Mouse (Mus musculus): ENCODE results near the gene Tnfaip2.

Gene Tnfaip2

DNA sequence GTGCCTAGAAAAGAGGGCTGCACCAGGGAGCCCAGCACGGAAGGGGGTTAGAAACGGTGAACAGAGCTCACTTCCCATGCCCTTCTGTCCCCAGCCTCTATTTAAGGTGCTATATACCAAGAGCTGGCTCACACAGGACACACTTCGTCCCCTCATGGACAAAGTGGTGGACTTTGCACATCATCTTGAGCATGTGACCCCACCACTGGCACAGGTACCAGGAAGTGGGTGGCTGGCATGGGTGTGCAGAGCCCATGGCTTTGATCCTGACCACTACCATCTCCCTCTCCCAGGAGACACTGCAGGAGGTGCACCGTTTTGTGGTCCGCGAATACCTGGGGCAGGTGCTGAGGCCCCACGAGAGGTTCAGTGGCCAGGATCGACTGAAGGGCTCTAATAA, 13.9 kb upstream of the Tnfaip2 start:
- no peak for DNase-seq (ENCODE audit: low read depth)

DNA sequence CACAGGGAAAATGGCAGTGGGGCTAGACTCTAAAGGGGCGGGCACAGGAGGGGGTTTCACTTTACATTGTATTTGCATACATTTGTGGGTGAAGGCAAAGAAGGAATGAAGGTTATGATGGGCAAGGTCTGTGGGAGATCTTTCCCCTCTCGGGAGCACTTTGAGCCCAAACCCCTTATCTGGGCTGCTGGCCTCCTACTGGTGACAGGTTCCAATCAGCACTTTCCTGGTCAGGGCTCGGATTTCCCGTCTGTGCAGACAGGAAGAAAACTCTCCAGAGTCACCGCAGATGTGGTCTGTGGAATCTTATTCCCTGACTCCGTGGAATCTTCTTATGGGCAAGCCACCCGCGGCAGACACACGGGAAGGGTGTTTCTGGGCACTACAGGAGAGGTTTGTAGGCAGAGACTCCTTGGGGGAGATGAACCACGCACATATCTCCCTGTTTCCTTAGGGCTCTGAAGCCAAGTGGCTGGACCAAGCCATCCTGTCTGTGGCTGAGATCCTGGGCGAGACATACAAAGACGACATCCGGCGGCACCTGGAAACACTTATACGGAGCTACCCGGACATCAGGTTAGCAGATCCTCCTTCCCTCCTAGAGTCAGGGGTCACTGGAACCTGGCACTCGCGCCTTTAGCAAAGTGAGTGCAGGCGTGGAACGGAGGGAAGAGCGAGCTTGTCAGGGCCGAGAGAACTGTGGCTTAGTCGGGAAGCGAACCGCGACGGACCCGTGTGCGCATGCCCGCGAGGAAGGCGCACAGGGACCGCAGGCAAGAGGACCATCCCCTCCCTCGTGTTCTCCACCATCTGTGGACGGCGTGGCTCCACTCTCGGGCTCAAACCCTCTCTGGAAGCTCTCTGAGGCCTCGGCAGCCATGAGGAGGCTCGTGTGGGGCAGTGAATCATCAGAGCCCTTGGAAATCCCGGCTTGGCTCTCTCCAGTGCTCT, 13.0 kb upstream of the Tnfaip2 start:
- DNase-seq (ENCODE audit: low read depth): peak; percentile 91

DNA sequence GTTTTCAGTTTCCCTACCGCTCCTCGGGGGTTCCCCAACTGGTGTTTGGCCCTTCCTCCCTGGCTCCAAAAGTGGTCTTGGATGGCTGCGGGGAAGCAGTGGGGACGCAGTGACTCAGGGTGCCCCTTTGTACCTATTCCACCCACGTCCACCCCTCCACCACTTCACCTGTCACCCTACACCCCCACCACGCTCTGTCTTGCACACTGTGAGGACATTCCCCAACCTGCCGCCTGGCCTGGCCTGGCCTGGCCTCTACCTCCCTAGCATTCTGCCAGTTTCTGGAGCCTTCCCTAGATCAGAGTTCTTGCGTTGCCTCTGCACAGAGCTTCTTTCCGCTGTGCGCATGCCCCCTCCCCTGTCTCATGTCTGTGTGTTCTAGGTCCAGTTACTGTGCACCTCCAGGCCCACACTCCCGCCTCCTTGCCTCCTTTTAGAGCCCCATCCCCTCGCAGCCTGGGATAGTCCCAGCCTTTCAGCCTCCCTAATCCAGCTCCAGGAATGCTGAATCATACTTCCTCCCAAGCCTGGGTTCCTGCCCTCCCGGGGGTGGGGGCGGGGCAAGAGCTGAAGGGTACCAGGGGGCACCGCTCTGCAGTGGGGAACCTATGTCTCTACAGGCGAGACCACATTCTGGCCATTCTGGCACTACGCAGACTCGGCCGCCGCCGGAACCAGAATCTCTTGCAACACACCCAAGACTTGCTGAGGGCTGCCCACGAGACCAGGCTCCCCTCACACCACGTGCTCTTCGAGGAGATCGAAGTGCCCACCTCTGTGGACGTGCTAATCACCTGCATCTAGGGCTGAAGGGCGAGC, 12.0 kb upstream of the Tnfaip2 start:
- peak; percentile 90 for DNase-seq (ENCODE audit: low read depth)

DNA sequence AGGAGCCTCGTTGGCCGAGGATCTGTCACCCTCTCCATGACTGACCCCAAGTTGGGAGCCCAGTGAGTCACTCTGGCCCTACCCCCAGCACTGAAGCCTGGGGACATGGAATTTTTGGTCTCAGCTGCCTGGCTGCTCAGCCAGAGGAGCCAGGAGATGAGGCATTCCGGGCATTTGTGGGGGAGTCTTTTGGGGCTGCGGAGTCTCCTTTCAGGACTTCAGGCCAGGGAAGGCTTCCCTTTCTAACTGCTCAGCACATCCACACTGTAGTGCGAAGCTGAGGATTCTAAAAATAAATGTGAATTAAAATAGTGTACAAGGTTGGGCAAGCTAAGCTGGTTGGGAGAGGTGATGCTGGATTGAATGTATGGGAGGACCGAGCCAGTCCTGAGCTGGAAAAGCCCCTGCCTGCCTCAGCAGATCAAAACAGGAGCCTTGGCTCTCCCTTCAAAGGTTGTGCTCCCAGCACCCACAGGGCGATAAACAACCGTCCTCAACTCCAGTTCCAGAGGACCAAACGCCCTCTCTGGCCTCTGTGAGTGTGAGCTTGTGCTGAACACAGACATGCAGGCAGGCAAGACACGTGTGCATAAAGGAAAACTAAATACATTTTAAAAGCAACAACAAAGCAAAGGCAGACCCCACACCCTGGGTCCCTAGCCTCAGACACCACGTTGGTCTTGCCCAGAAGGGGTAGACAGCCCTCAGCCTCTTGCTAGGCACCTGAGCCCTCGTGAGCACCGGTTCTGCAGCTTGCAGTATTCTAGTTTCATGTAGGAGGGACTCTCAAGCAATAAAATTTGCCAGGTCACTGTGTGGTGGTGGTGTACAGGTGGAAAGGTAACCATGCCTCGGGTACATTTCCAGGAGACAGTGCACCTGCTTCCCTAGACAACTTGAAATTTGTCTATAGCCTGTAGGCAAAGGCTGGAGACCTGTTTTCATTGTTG, 11.1 kb upstream of the Tnfaip2 start:
- DNase-seq (ENCODE audit: low read depth): peak; percentile 80

DNA sequence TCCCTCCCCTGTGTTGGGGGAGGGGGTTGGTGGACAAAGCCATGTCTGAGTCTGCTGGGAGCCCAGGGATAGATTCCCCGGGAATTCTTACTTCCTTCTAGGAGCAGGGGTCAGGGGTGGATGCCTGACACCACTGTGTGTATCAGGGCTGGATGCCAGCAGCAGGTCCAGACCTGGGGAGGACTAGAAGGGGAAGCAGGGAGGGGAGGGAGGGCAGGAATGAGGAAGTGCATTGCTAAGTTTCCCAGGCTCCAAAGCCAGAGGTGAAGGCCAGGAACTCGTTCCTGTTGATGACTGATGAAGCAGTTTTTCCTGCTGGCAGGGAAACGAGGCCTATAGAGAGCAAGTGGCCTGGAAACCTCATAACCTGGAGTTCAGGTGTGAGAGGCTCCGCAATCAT, 10.2 kb upstream of the Tnfaip2 start:
- peak; percentile 39 for DNase-seq (ENCODE audit: low read depth)

DNA sequence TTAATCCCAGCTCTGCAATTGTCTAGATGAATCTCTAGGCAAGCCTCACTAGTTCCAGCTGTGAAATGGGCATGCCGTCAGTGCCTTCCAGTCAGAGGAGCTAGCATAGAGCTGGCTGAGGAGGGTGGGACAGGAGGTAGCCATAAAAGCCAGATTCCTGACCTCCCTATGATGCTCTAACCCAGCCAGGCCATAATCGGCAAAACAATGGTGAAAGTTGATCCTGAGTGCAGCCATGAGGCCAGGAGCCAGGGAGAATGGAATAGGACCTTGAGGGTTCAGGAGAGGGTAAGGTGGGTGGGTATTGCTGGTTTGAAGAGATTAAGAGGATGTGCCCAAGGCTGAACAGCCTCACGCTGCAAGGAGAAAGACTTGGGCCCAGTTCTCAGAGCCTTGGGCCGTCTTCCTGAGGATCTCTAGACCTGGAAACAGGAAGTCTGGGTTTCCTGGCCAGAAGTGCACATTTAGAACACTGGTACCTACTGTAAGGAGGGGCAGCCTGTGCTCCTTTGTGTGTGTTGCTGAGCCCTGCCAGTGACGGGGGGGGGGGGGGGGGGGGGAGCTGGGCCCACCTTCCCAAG, 9.4 kb upstream of the Tnfaip2 start:
- no peak for DNase-seq (ENCODE audit: low read depth)

DNA sequence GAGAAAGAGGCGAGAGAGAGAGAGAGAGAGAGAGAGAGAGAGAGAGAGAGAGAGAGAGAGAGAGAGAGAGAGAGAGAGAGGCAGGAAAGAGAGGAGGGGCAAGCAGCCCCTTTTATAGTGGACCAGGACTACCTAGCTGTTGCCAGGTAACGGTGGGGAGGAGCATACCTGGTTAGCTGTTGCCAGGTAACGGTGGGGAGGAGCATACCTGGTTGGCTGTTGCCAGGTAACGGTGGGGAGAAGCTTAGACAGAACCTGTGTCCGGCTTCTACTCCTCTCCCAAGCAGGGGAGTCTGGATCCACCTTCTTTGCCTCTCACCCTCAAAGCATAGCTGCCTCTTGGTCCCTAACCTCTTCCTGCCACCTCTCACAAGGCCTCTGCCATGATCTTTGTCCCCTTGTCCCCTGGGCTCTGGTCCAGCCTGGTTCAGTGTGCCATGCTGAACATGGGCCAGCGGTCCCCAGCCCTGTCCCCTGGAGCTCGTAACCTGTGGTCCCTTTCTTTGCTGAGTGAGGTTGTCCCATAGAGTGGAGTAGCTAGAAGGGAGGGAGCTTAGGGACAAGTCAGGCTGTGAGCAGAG, 8.0 kb upstream of the Tnfaip2 start:
- DNase-seq (ENCODE audit: low read depth): no peak

DNA sequence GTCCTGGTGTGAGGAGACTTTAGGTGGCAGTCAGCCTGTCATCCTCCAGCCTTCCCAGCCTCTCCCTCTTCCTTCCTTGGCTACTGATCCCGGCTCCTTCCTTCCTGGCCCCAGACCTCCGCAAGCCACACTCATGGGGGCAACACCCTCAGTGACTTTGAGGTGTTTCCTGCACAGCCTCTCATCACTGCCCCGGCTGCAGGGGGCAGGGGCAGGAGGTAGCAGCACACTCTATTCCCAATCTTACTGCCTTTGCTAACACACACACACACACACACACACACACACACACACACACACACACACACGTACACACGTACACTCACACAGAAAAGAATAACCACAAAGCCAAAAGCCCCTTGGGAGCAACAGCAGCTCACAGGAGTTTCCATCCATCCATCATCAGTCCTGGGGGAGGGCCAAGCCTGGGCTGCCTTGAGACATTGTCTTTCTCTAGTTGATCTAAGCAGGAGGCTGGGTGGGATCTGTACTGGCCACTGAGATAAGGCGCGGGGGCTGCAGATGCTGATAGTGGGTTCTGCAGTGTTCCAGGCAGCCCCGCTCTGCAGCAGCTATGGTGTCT, 7.4 kb upstream of the Tnfaip2 start:
- peak; percentile 94 for DNase-seq (ENCODE audit: low read depth)

DNA sequence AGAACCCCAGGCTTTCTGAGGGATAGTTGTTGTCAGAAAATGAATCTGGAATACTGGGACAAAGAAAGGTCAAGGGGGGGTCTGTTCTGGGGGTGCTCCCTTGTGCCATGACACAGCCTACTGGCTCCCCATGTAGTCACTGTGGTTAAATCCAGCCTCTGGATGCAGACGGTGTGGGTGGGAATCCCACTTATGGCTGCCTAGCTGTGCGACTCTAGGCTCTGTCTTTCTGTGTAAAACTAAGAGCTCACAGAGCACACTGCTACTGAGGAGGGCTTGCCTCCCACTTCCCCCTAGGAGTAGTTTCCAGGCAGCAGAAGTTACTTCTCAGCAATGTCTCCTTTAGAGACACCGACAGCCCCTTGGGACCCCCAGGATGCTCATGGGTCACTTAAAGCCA, 6.1 kb upstream of the Tnfaip2 start:
- no peak for DNase-seq (ENCODE audit: low read depth)

DNA sequence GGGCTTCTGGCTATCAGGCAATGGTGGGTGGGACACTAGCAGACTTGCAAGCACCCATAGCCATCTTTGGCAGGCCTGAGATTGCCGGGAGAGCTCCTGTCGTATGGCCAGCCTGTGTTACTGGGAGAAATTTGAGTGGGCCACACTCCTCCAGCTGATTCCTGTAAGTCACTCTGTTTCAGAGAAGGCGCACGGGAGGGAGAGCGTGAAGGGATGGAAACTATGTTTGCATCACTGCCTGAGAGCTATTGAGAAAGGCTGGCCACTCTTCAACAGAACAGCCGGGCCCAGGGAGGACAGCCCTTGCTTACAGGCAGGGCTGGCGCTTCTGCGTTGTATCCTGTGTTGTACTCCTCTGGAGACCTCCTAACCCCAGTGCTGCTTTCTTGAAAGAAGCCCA, 5.6 kb upstream of the Tnfaip2 start:
- peak; percentile 86 for DNase-seq (ENCODE audit: low read depth)

DNA sequence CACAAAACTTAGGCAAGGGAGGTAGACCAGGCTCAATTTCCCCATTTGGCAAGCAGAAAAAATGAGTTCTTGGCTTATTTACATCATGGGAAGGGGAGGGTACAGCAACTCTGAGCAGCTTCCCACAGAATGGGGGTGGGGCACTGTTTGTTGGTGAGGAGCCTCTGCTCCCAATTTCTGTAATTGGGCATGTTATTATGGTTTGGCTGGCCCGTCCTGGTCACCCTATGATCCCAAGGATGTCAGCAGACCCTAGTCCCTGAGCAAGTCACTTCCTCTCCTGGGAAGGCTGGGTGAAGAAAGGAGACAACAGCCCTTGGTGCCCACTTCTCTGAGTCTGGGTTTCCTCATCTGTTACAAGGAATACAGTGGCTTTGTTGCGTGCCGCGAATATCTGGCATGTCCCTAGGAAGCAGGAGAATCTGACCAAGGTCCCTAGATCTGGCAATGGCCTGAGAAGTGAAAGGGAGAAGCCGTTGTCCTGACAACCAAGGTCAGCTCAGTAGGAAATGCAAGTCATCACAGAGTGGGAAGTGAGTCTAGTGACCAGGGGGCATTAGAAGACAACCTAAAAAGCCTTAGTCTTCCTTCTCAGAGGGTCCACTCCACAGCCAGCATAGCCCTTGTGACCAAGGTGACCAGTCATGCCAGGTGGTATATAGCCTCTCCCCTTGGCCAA, 4.9 kb upstream of the Tnfaip2 start:
- DNase-seq (ENCODE audit: low read depth): no peak

DNA sequence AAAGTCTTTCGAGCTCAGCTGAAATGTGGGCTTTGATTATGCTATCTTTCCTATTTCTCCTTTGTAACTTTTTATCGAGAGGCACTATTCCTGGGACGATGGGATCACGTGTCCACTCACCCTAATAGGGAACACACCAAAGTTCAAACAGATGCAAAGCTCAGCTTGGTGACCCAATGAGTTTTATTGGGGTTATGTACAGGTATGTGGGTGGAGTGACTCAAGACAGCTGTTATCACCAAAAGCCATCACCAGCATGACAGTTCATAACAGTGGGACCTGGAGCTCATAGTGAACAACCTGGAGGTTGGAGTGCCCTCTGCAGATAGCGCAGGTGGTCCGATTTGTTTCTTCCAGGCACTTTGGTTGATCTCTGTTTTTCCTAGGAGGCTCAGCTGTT, 3.4 kb upstream of the Tnfaip2 start:
- no peak for DNase-seq (ENCODE audit: low read depth)

DNA sequence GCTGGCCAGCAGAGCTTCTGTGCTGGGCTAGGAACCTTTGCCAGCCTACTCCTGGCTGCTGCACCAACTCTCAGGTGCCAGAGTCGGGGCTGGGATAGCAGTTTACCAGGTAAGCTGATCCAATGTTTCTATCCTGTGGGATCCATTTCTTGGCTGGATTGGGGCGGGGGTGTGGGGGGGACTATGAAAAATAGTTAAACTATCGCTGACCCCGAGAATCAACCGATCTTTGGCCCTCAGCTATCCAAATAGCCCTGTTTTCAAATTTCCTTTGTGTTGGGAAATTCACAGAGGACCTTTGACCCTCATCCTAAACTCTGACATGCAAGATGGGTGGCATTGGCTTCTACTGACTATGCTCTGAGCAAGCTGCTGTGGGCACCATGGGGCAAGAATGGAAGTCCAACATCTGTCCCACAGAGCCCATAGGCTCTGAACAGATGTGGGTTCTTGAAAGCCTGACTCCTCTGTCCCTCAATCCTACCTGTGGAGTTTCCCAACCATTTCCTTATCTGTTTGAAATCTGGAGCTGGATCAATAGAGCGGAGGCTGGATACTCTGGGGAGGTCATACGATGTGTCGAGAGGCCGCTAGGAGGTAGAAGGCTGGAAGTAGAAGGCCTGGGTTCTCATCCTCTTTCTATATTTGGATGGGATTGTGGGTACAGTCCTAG, 1.4 kb upstream of the Tnfaip2 start:
- no peak for DNase-seq (ENCODE audit: low read depth)

DNA sequence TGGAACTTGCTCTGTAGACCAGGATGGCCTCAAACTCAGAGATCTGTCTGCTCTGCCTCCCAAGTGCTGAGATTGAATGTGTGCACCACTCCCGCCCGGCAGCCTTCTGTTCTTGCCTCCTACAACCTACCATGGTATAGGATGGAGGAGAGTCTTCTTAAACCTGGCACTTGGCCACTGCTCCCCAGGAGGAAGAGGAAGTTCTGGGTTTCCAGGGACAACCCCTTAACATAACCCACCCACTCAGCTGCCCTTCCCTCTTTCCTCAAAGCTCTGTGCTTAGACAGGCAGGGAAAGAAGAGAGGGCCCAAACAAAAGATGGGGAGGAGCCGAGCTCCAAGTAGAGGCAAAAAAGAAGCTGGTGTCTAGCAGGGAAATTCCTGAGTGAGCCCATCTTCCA, 746 bp upstream of the Tnfaip2 start:
- DNase-seq (ENCODE audit: low read depth): no peak

DNA sequence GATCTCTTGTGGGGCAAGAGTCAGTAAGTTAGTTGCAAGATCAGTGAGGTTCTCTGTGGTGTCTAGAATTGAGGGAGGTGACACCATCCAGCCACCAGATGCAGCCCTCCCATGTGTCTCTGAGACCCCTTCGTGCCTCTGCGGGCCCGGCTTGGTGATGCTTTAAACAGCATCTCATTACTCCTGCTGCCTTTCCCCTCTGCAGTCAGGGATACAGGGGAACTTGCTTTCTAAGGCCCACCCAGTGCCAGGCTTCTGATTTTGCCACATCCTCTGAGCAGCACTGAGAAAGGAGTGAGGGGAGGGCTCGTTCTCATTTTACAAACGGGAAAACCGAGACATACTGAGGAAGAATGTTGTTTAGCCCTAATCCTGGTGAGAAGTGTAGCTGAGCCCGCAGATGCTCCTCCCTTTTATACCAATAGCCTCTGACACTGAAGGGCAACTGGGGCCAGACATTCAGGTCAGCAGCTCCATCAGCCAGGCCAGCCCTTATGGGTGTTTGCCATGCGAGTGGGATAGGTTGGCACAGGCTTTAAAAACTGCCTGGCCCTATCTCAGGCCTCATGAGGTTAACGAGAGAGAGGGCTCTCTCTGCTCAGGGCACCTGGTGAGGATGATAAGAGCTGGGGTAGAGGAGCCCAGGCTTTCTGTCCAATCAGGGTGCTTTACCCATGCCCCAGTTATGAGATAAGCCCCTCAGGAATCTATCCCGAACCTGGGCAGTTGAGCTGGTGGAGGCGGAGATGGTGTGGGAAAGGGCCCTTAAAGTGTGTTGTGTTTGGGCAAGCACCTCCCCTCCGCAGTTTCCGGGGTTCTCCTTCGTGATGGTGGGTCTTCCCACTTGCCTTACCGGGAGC, 972 bp downstream of the Tnfaip2 start:
- peak; percentile 47 for DNase-seq (ENCODE audit: low read depth)

DNA sequence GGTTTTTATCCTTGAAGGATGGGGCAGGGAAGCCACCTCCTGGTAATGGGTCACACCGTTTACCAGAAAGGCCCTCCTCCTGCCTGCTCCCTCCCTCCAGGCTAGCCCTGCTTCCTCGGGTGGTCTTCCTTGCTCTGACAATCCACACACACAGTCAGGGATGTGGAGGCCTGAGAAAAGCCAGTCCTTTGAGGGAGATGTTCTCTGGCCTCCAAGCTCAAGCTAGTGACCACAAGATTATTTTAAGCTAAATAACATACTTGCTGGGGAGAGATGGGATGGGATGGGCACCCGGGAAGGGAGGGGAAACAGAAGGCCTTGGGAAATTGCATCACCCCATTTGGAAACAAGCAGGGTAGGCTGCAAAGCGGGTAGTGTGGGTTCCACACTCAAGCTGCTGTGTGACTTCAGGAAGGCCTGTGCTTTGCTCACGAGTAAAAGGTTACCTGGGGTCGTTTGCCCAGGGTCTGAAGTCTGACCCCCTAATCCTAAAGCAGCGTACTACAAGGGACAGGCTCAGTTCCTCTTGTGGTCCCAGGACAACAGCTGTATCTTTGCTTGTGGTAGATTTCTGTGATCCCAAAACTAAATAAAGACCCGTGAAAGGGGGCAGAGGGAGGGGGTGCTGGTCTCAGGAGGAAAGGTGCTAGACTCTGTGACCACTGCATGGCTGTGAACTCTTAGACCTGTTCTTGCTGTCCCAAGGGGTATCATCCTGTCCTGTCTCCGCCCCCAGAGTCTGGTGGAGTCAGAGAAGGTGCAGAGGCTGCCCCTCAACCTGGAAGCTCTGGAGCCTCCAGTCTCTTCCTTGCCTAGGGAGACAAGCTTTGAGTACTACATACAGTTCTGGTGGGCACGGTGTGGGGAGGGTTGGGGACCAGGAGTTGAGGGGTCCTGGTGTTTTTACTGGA, 1.9 kb downstream of the Tnfaip2 start:
- DNase-seq (ENCODE audit: low read depth): peak; percentile 82

DNA sequence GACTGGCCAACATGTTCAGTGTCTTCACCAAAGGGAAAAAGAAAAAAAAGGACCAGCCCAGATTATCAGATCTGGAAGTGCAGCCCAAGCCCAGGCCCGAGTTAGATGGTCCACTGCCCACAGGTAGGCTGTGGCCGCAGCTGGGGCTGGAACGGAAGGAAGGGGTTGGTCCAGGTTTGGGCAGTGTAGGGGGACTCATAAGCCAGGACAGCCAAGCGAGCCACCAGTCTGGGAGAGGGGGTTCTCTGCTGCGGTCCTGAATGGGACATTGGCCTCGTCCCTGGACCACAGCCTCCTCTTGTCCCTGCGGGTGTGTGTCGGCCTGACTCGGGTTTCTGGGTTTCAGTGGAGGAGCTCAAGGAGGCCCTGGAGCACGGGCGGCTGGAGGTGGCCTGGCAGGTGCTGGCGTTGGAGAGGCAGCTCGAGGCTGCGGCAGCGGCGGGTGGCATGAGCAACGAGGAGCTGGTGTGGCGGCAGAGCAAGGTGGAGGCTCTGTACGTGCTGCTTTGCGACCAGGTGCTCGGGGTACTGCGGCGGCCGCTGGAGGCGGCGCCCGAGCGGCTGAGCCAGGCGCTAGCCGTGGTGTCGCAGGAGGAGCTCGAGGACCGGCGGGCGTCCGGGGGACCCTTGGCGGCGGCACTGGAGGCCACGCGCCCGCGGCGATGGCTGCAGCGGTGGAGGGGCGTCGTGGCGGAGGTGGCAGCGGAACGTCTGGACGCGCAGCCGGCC, 3.1 kb downstream of the Tnfaip2 start:
- DNase-seq (ENCODE audit: low read depth): no peak

Measured in NIH3T3 (cell line).